Mouse (Mus musculus) cerebellum, adult 2 months (tissue): ENCODE measurements around the gene Cstad. TPM values are rescaled to one million over a fixed set of nuclear protein-coding genes. Genes with fewer than 3 reads are reported as not detected.

Source experiments
- DNase-seq, 2 experiments: peaks; one replicate each; pipeline ENCODE4 v3.0.0; 2021
- H3K27ac ChIP-seq: fragments of 200-500 bp; 2 replicates; pipeline ENCODE4 v1.5.1; 2012; ENCODE audit warnings: low read length, control low read depth, inconsistent platforms; ENCODE audit not compliant: insufficient read depth
- H3K27me3 ChIP-seq: fragments of 200-500 bp; 2 replicates; pipeline ENCODE4 v1.6.1; 2012; ENCODE audit warnings: inconsistent platforms, mild to moderate bottlenecking, low read length, moderate library complexity; ENCODE audit not compliant: control insufficient read depth, insufficient read depth
- H3K4me1 ChIP-seq: fragments of 200-500 bp; 2 replicates; pipeline ENCODE4 v1.6.1; 2011; ENCODE audit warnings: low read length; ENCODE audit not compliant: control insufficient read depth, insufficient read depth
- H3K4me3 ChIP-seq: fragments of 200-500 bp; replicated peaks from 2 replicates; pipeline ENCODE3; 2011; ENCODE audit warnings: mild to moderate bottlenecking, low read depth, low read length, control low read depth; ENCODE audit not compliant: insufficient read depth
- CTCF ChIP-seq: fragments of 200-500 bp; IDR thresholded peaks from 2 replicates; pipeline ENCODE4 v1.5.1; 2011; ENCODE audit warnings: low read depth, mild to moderate bottlenecking, control low read depth, low read length, moderate library complexity, borderline replicate concordance; ENCODE audit not compliant: insufficient read depth
- POLR2A ChIP-seq: fragments of 200-500 bp; IDR thresholded peaks from 2 replicates; pipeline ENCODE4 v1.6.1; 2011; ENCODE audit warnings: low read length, control low read depth, borderline replicate concordance; ENCODE audit not compliant: insufficient read depth
- WGBS: fragments of 180-500 bp; shearing (Covaris S2); methylation state at CpG from one replicate; pipeline ENCODE4 v1.1.7; 2018; 5-methylcytosine and 5-hydroxymethylcytosine counted together
- polyA plus RNA-seq: library from polyadenylated mRNA; depleted of rRNA; stranded (reverse); fragments of >200 nt; gene quantifications from 2 replicates; pipeline ENCODE4 v1.2.3, GENCODE M21; 2012

Cstad gene
- polyA plus RNA-seq, 1 experiment: 3.2 TPM

DNA sequence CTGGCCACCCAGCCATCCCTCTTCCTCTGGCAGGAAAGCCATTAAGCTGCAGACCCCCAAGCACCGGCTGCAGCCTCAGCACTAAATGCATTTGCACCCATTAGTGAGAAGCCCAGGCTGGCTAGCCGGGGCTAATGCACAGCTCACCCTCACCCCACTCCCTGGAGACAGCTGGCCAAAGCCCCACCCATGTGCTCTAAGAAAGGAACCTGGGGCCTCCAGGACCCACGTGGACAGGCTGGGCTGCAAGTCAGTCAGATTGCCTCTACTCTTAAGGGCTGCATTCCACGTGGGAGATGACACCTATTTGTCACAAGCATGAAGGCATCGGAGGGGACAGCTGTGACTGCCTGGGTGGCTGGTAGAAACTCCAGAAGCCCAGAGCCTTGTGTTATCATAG is 48.0 kb downstream of the Cstad start:
- 54% methylated on average over 5 of the region's 5 CpGs for WGBS
- DNase-seq: no peak
- no peak overlapping the region for H3K27ac ChIP-seq
- H3K27me3 ChIP-seq: no peaks in the 10 kb centered on the region
- TF ChIP-seq CTCF: no peak
- no peak for TF ChIP-seq POLR2A
- no peak overlapping the region for H3K4me3 ChIP-seq
- H3K4me1 ChIP-seq: peaks cover 16% of the 10 kb centered on the region

DNA sequence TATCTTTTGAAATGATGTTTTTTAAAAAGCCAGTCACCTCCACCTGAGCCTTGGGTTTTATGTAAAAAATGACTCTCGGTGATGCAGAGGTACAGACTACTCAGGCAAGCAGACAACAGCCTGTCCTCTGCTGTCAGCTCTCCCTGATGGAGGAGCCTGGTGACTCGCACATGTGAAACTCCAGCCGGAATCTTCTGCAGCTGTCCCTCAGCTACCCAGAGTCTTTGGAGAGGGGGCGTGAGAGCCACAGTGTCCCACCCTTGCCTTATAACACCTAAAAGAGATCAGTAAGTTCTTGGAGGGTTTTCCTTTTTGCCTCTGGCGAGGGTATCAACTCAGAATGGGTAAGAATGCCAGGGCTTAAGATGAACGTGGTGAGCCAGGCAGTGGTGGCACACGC is 48.6 kb downstream of the Cstad start:
- Histone ChIP-seq H3K4me1 (peaks cover 13% of the 10 kb centered on the region), H3K27ac (no peak overlapping the region), H3K27me3 (no peaks in the 10 kb centered on the region), H3K4me3 (no peak overlapping the region)
- no peak for TF ChIP-seq CTCF
- TF ChIP-seq POLR2A: no peak
- no peak for DNase-seq
- 76% methylated on average over 7 of the region's 7 CpGs for WGBS

DNA sequence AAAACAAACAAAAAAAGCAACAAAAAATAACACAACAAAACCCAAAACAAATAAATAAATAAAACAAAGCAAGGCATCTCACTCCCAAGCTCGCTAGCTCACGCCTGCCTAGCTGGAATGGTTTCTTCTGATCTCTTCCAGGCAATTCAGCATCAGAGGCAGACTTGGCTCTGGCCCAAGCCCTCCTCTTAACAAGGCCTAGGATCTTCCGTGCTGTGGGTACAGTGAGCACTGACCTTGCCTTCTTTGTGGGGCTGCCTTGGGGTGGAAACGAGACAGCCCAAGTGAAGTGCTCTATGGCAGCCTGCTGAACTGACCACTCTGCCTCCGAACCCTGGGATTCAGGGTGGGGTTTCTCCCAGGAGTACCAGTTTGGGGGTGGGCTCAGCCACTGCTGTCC is 52.0 kb downstream of the Cstad start:
- DNase-seq: peak in 1 of 2 experiments; percentile 52
- H3K4me3 ChIP-seq: no peak overlapping the region
- H3K4me1 ChIP-seq: peaks cover 10% of the 10 kb centered on the region
- TF ChIP-seq POLR2A (no peak), CTCF (no peak)
- H3K27ac ChIP-seq: no peak overlapping the region
- no peaks in the 10 kb centered on the region for H3K27me3 ChIP-seq
- WGBS: 49% methylated on average over 5 of the region's 5 CpGs

DNA sequence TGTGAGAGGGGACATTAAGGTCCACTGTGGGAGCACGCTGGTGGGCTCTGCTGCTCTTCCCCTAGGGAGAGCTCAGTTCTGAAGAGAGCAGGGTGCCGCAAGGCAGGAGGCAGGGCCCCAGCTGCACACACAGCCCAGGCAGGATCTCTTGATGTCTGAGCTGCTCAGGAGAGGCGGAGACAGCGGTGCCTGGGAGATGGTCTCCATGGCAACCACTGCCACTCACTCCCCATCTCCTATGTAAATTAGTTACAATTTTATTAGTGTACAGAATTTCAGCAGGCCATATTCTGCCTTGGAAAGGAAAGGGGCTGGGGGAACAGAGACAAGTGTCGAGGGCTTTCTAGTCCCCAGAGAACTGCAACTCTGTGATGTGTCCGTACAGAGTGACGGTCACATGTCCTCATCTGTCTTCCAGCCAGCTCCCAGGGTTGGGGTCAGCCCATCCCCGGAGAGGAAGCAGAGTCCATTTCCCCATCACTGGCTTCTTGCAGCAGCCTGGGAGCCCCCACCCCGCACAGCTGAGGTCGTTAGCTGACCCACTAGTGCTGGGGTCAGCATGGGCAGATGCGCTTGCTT is 52.6 kb downstream of the Cstad start:
- no peaks in the 10 kb centered on the region for H3K27me3 ChIP-seq
- TF ChIP-seq CTCF (no peak), POLR2A (no peak)
- 53% methylated on average over 11 of the region's 11 CpGs for WGBS
- H3K4me1 ChIP-seq: peaks cover 10% of the 10 kb centered on the region
- no peak overlapping the region for H3K4me3 ChIP-seq
- no peak overlapping the region for H3K27ac ChIP-seq
- no peak for DNase-seq

DNA sequence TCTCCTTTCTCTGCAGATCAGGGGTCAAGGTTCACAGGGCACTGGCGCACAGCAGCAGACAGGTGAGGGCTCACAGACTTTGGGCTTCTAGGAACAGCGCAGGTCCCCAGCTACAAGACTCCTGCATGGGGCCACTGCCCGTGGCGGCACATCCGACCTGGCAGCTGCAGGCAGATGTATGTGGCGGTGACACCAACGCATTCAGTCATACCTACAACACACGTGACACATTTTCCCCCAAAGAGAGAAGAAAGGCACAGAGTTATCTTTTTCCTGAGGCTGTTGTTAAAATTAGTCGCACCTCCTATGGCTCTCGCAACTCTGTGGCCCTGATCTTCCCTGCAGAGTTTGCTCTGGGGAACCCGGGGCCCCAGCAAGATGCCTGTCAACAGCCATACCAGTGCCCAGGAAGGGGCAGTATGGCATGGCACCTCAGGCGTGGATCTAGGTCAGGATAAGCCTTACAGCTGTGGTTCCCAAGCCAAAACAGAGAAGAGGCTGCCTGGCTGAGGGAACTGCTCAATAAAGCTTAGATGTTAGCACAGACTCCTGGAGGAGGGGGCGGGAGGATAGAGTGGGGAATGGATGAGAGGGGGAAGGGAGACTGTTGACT is 53.1 kb downstream of the Cstad start:
- 59% methylated on average over 13 of the region's 13 CpGs for WGBS
- H3K27ac ChIP-seq: no peak overlapping the region
- no peak overlapping the region for H3K4me3 ChIP-seq
- peaks cover 10% of the 10 kb centered on the region for H3K4me1 ChIP-seq
- TF ChIP-seq CTCF (no peak), POLR2A (no peak)
- no peaks in the 10 kb centered on the region for H3K27me3 ChIP-seq
- no peak for DNase-seq

DNA sequence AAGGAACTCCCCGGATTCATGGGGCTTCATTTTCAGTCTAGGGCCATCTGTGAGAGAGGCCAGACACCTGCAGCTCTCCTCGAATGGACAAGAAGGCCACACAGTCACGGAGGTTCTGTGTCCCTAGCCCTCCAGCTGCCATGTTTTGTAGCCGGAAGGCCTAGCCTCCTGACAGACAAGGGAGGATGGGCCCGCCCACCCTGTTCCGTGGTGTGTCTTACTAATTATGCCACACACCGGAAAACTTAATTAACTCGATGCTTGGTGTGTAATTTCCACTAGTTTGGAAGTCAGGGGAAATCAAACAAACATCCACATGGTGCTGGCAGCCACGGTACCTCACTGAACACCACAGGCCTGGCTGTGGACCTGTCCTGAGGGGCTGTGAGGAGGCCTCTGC is 55.4 kb downstream of the Cstad start:
- no peak for DNase-seq
- 54% methylated on average over 9 of the region's 9 CpGs for WGBS
- no peak overlapping the region for H3K27ac ChIP-seq
- no peaks in the 10 kb centered on the region for H3K27me3 ChIP-seq
- H3K4me1 ChIP-seq: peaks cover 16% of the 10 kb centered on the region
- H3K4me3 ChIP-seq: no peak overlapping the region
- TF ChIP-seq CTCF (no peak), POLR2A (no peak)

DNA sequence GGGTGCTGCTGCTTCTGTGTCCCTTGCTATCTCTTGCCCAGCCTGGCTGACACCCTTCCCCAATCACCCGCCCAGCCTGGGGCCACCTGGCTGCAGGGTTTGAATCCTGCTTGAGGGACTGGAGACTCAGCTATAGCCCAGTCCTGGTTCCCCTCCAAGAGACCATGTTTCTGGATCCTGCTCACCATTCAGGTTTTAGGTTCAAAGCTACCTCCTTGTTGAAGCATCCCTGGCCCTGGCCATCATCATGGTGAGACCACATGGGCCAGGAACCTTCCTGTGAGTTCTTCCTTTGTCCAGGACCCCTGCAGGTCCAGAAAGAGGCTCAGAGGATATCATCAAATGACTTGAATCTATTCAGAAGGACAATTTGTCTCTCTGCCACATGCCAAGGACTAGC is 57.0 kb downstream of the Cstad start:
- no peak overlapping the region for H3K4me3 ChIP-seq
- 88% methylated on average over 1 of the region's 1 CpGs for WGBS
- no peak for DNase-seq
- no peak overlapping the region for H3K27ac ChIP-seq
- H3K27me3 ChIP-seq: no peaks in the 10 kb centered on the region
- H3K4me1 ChIP-seq: peaks cover 15% of the 10 kb centered on the region
- no peak for TF ChIP-seq POLR2A
- TF ChIP-seq CTCF: no peak

DNA sequence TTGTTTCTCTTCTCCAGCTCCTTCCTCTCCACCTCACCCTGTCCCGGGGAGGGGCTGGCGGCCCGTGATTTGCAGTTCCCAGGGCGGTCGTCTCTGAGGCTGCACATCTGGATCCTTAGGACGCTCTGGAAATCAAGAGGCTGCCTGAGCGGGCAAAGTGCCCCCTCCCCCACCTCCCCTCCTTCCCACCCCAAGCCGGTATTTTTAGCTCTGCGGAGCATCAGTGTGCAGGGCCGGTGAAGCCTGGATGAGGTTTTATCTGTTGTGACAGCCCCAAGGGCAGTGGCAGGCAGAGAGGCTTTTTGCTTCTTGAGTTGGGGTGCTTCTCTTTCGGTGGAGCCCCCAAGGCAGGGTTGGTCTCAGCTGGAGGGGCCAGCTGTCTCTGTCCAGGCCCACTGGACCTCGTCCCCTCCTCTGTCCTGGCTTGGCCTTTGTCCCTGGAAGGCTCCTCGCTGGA is 57.8 kb downstream of the Cstad start:
- WGBS: 31% methylated on average over 13 of the region's 13 CpGs
- no peak for DNase-seq
- H3K27me3 ChIP-seq: no peaks in the 10 kb centered on the region
- H3K4me1 ChIP-seq: peaks cover 17% of the 10 kb centered on the region
- no peak for TF ChIP-seq POLR2A
- no peak for TF ChIP-seq CTCF
- no peak overlapping the region for H3K4me3 ChIP-seq
- H3K27ac ChIP-seq: no peak overlapping the region; the same call in 1 of the 2 replicates
